Mouse (Mus musculus) midbrain, embryonic 14.5 days (tissue): ENCODE measurements around the gene Skint9. TPM values are rescaled to one million over a fixed set of nuclear protein-coding genes. Genes with fewer than 3 reads are reported as not detected.
"Not testable (repeated sequence)": the region's sequence is repeated elsewhere in the genome, so short reads cannot be mapped to it uniquely, and the experiment has no call there.

Experiments used
- ATAC-seq: fragments of 200-750 bp; cut with Nextera tagmentation; 2 replicates; pipeline ENCODE4 v1.8.0; 2017; ENCODE audit warnings: moderate number of reproducible peaks, moderate library complexity; ENCODE audit not compliant: low FRiP score, low TSS enrichment
- DNase-seq: peaks from one replicate; pipeline ENCODE4 v3.0.0-alpha.2; 2015
- H3K27ac ChIP-seq: fragments of 300-500 bp; sonication (generic); replicated peaks from 2 replicates; pipeline ENCODE4 v1.5.1; 2014; ENCODE audit warnings: mild to moderate bottlenecking, low read depth, low read length, moderate library complexity
- H3K27me3 ChIP-seq: fragments of 300-500 bp; sonication (generic); 2 replicates; pipeline ENCODE4 v1.6.1; 2014; ENCODE audit warnings: low read length, control low read depth, mixed read lengths; ENCODE audit not compliant: control insufficient read depth, insufficient read depth
- H3K36me3 ChIP-seq: fragments of 300-500 bp; sonication (generic); 2 replicates; pipeline ENCODE4 v1.6.1; 2014; ENCODE audit warnings: low read length, control low read depth; ENCODE audit not compliant: control insufficient read depth, insufficient read depth
- H3K4me1 ChIP-seq: fragments of 300-500 bp; sonication (generic); 2 replicates; pipeline ENCODE4 v1.6.1; 2014; ENCODE audit warnings: mild to moderate bottlenecking, antibody characterized with exemption, low read length, control low read depth; ENCODE audit not compliant: control insufficient read depth, insufficient read depth
- H3K4me2 ChIP-seq: fragments of 300-500 bp; sonication (generic); 2 replicates; pipeline ENCODE4 v1.6.1; 2014; ENCODE audit warnings: mild to moderate bottlenecking, low read length, moderate library complexity
- H3K4me3 ChIP-seq: fragments of 300-500 bp; sonication (generic); replicated peaks from 2 replicates; pipeline ENCODE4 v1.5.1; 2014; ENCODE audit warnings: low read depth, low read length
- H3K9ac ChIP-seq: fragments of 300-500 bp; sonication (generic); replicated peaks from 2 replicates; pipeline ENCODE4 v1.6.1; 2014; ENCODE audit warnings: mild to moderate bottlenecking, low read length, moderate library complexity
- H3K9me3 ChIP-seq: fragments of 300-500 bp; sonication (generic); 2 replicates; pipeline ENCODE4 v1.6.1; 2016; ENCODE audit warnings: low read length, control low read depth, mixed read lengths; ENCODE audit not compliant: control insufficient read depth
- WGBS: fragments of 180-500 bp; shearing (Covaris S2); extraction: QIAGEN DNeasy Blood & Tissue Kit; methylation state at CpG from one replicate; pipeline ENCODE4 v1.1.7; 2014; 5-methylcytosine and 5-hydroxymethylcytosine counted together
- polyA plus RNA-seq: library from polyadenylated mRNA; unstranded; fragments of >200 nt; fragmentation: Nextera tagmentation; extraction: Ambion mirVana; gene quantifications from 2 replicates; pipeline ENCODE4 v1.2.1, GENCODE M21; 2014

Skint9 gene
- not detected in 2 replicates for polyA plus RNA-seq

GRCm38 (mm10) chr4:112433885-112434284, at the start of gene Skint9:
Gene Skint9 (minus strand): TSS chr4:112433985.
- Histone ChIP-seq H3K36me3 (no peaks in the 10 kb centered on the region), H3K27ac (no peak within 1 kb of the TSS), H3K27me3 (no peaks in the 10 kb centered on the region), H3K4me3 (no peak within 1 kb of the TSS), H3K9ac (no peak within 1 kb of the TSS), H3K4me2 (no peak within 1 kb of the TSS), H3K4me1 (no peaks in the 10 kb centered on the region), H3K9me3 (peaks cover 16% of the 10 kb centered on the region)
- DNase-seq (no peak), ATAC-seq (no peak)

- DNase-seq (no peak), ATAC-seq (no peak)
- Histone ChIP-seq H3K4me2 (no peak overlapping the region), H3K36me3 (no peaks in the 10 kb centered on the region), H3K4me1 (no peaks in the 10 kb centered on the region), H3K9me3 (peaks cover 16% of the 10 kb centered on the region), H3K27ac (no peak overlapping the region), H3K4me3 (no peak overlapping the region), H3K9ac (no peak overlapping the region), H3K27me3 (no peaks in the 10 kb centered on the region)
- 63% methylated on average over 1 of the region's 1 CpGs for WGBS
These were observed 1.1 kb downstream of the Skint9 start for GRCm38 (mm10) chr4:112432685-112433084.

- H3K9me3 ChIP-seq, result peaks cover 12% of the 10 kb centered on the region
- ATAC-seq (no peak), DNase-seq (no peak)
- H3K4me1 ChIP-seq, result no peaks in the 10 kb centered on the region
- H3K27ac ChIP-seq, result no peak overlapping the region
- H3K4me2 ChIP-seq, result no peak overlapping the region
- H3K27me3 ChIP-seq, result no peaks in the 10 kb centered on the region
- H3K9ac ChIP-seq, result no peak overlapping the region
- H3K4me3 ChIP-seq, result no peak overlapping the region
- H3K36me3 ChIP-seq, result no peaks in the 10 kb centered on the region
These were observed 1.6 kb downstream of the Skint9 start for GRCm38 (mm10) chr4:112432223-112432622.

- not testable (repeated sequence) for H3K4me1 ChIP-seq, H3K9ac ChIP-seq, H3K9me3 ChIP-seq, H3K4me3 ChIP-seq, DNase-seq, ATAC-seq, H3K36me3 ChIP-seq, H3K27ac ChIP-seq, H3K4me2 ChIP-seq, H3K27me3 ChIP-seq
- 92% methylated on average over 16 of the region's 17 CpGs for WGBS
These were observed 84.7 kb downstream of the Skint9 start for GRCm38 (mm10) chr4:112349111-112349510.

Other genes starting within 250 kb of the Skint9 start
- gene Skint3, start 201.7 kb downstream of the Skint9 start, polyA plus RNA-seq, result not detected in 2 replicates
- not detected in 2 replicates for gene Skint2, start 123.2 kb upstream of the Skint9 start, polyA plus RNA-seq